Mouse (Mus musculus) adrenal gland, postnatal 14 days (tissue): ENCODE results near the gene Lcn2. TPM values are rescaled to one million over a fixed set of nuclear protein-coding genes. Genes with fewer than 3 reads are reported as not detected.
A peak's percentile ranks its signal among the peaks of the same experiment; 100 is the strongest.

Source experiments
- DNase-seq: peaks from one replicate; pipeline ENCODE4 v3.0.0; 2021; ENCODE audit warnings: mixed read lengths
- total RNA-seq: library from RNA; stranded (reverse); gene quantifications from 2 replicates; pipeline ENCODE4 v1.2.3, GENCODE M21; 2021

Lcn2 gene
- total RNA-seq, 1 experiment from 2014 or later, result 9.6 TPM

- no peak for DNase-seq
These were observed 44.7 kb downstream of the Lcn2 start for GRCm38 (mm10) chr2:32343351-32343671.

- DNase-seq, result peak; percentile 52
These were observed 45.3 kb downstream of the Lcn2 start for GRCm38 (mm10) chr2:32342539-32343350.

- DNase-seq, result no peak
These were observed 46.0 kb downstream of the Lcn2 start for GRCm38 (mm10) chr2:32342039-32342438.

- no peak for DNase-seq
These were observed 46.5 kb downstream of the Lcn2 start for GRCm38 (mm10) chr2:32341634-32341939.

GRCm38 (mm10) chr2:32340836-32341633, 47.0 kb downstream of the Lcn2 start:
- no peak for DNase-seq

GRCm38 (mm10) chr2:32339912-32340642, 48.0 kb downstream of the Lcn2 start:
- DNase-seq, result no peak

GRCm38 (mm10) chr2:32335888-32336287, 52.2 kb downstream of the Lcn2 start:
- no peak for DNase-seq

Other genes starting within 250 kb of the Lcn2 start
- gene Prrc2b, start 237.2 kb downstream of the Lcn2 start, total RNA-seq, result 86.4 and 91.3 TPM in 2 replicates
- gene Pomt1, start 151.7 kb downstream of the Lcn2 start, total RNA-seq, result 29.2 and 32.4 TPM in 2 replicates
- gene Uck1, start 128.1 kb downstream of the Lcn2 start, total RNA-seq, result 132 and 137 TPM in 2 replicates
- 69.4 and 72.8 TPM in 2 replicates for gene Golga2, start 100.9 kb downstream of the Lcn2 start, total RNA-seq
- gene Swi5, start 100.2 kb downstream of the Lcn2 start, total RNA-seq, result 251 and 254 TPM in 2 replicates
- 61.8 and 67.0 TPM in 2 replicates for gene Ciz1, start 35.9 kb downstream of the Lcn2 start, total RNA-seq
- gene Dnm1, start 34.9 kb downstream of the Lcn2 start, total RNA-seq, result 18.9 and 26.7 TPM in 2 replicates
- 142 and 159 TPM in 2 replicates for gene 1110008P14Rik, start 6.3 kb downstream of the Lcn2 start, total RNA-seq
- gene Ptges2, start 7.6 kb upstream of the Lcn2 start, total RNA-seq, result 75.8 and 80.5 TPM in 2 replicates
- gene Naif1, start 62.2 kb upstream of the Lcn2 start, total RNA-seq, result 4.3 and 4.4 TPM in 2 replicates
- gene Slc25a25, start 63.2 kb upstream of the Lcn2 start, total RNA-seq, result 63.6 and 119 TPM in 2 replicates
- 25.6 and 28.7 TPM in 2 replicates for gene Fam102a, start 147.1 kb upstream of the Lcn2 start, total RNA-seq
- gene Dpm2, start 182.6 kb upstream of the Lcn2 start, total RNA-seq, result 47.8 and 61.8 TPM in 2 replicates
- gene Pip5kl1, start 186.5 kb upstream of the Lcn2 start, total RNA-seq, result 0.23 TPM in 1 of 2 replicates, not detected in the other
- gene 9430097D07Rik, start 187.4 kb upstream of the Lcn2 start, total RNA-seq, result not detected in 2 replicates
- 12.0 and 13.5 TPM in 2 replicates for gene St6galnac4, start 198.8 kb upstream of the Lcn2 start, total RNA-seq
- 54.1 and 56.5 TPM in 2 replicates for gene St6galnac6, start 211.5 kb upstream of the Lcn2 start, total RNA-seq
- 53.2 and 61.4 TPM in 2 replicates for gene Ak1, start 233.5 kb upstream of the Lcn2 start, total RNA-seq